Mouse (Mus musculus) liver, postnatal 0 days (tissue): ENCODE measurements around the gene Ncoa7.

Source experiments
- CTCF ChIP-seq: sonication (generic); IDR thresholded peaks from 2 replicates; pipeline ENCODE4 v1.5.1; 2016; ENCODE audit warnings: antibody characterized with exemption, low read depth
- EP300 ChIP-seq: IDR thresholded peaks from 2 replicates; pipeline ENCODE4 v1.6.1; 2016; ENCODE audit warnings: antibody characterized with exemption, low read depth, mild to moderate bottlenecking

- TF ChIP-seq CTCF (no peak), EP300 (no peak)
These were observed 31.5 kb downstream of the Ncoa7 start for GRCm38 (mm10) chr10:30771417-30772158.
